Mouse (Mus musculus) liver, adult (tissue): ENCODE measurements at regions not wholly inside any gene's neighbourhood (a gene's known extent, or its start where the extent isn't known, plus 50 kb on each side); places are given as distances from the start of the nearest gene placed in this dataset.

Source experiments
- GATA4 ChIP-seq: IDR thresholded peaks from 2 replicates; pipeline ENCODE4 v1.6.1; 2014; ENCODE audit warnings: mild to moderate bottlenecking, low read length; ENCODE audit not compliant: insufficient replicate concordance

- TF ChIP-seq GATA4, result no peak
Observed at GRCm38 (mm10) chr5:118815783-118816182, 255.3 kb downstream of the Med13l start.

- TF ChIP-seq GATA4, result no peak
Observed at GRCm38 (mm10) chr5:118818294-118818693, 257.8 kb downstream of the Med13l start.

GRCm38 (mm10) chr5:118824791-118825190 is 264.3 kb downstream of the Med13l start:
- no peak for TF ChIP-seq GATA4

- TF ChIP-seq GATA4, result no peak
Observed at GRCm38 (mm10) chr5:118829031-118829698, 268.7 kb downstream of the Med13l start.

GRCm38 (mm10) chr5:118832701-118833100 is 272.2 kb downstream of the Med13l start:
- TF ChIP-seq GATA4, result no peak

GRCm38 (mm10) chr5:118834129-118834528 is 273.6 kb downstream of the Med13l start:
- TF ChIP-seq GATA4, result no peak

- no peak for TF ChIP-seq GATA4
Observed at GRCm38 (mm10) chr5:118837001-118837400, 276.5 kb downstream of the Med13l start.

- TF ChIP-seq GATA4, result no peak
Observed at GRCm38 (mm10) chr5:118838421-118838820, 277.9 kb downstream of the Med13l start.

GRCm38 (mm10) chr5:118839916-118840315 is 279.4 kb downstream of the Med13l start:
- no peak for TF ChIP-seq GATA4

- TF ChIP-seq GATA4, result no peak
Observed at GRCm38 (mm10) chr5:118841210-118842016, 280.9 kb downstream of the Med13l start.

GRCm38 (mm10) chr5:118842017-118842396 is 281.5 kb downstream of the Med13l start:
- no peak for TF ChIP-seq GATA4

- TF ChIP-seq GATA4, result no peak
Observed at GRCm38 (mm10) chr5:118857001-118857400, 296.5 kb downstream of the Med13l start.

GRCm38 (mm10) chr5:118861143-118861847 is 300.8 kb downstream of the Med13l start:
- TF ChIP-seq GATA4, result no peak

GRCm38 (mm10) chr5:118867511-118867910 is 307.0 kb downstream of the Med13l start:
- no peak for TF ChIP-seq GATA4

GRCm38 (mm10) chr5:118869330-118869729 is 308.9 kb downstream of the Med13l start:
- no peak for TF ChIP-seq GATA4

- no peak for TF ChIP-seq GATA4
Observed at GRCm38 (mm10) chr5:118873871-118874270, 313.4 kb downstream of the Med13l start.
